Mouse (Mus musculus) embryonic stem cell, embryonic (primary cell): ENCODE measurements around the gene Hist1h4b.
"Not testable (repeated sequence)": the region's sequence is repeated elsewhere in the genome, so short reads cannot be mapped to it uniquely, and the experiment has no call there.

Source experiments
- CTCF ChIA-PET, 4 experiments: fragments of 300-600 bp in 2 of 4; fragments of 350-600 bp in 2 of 4; sonication (Branson Sonifier 250); formaldehyde crosslinking; loops; one replicate each; lab custom pipeline; 2022; ENCODE audit warnings: inconsistent platforms in 2 of 4; lab: Charles Lee
- POLR2A ChIA-PET, 4 experiments: fragments of 300-600 bp in 2 of 4; fragments of 350-600 bp in 2 of 4; sonication (Branson Sonifier 250); formaldehyde crosslinking; loops; one replicate each; lab custom pipeline; 2022; ENCODE audit warnings: antibody characterized with exemption in 4 of 4, inconsistent platforms in 1 of 4; lab: Charles Lee

Hist1h4b gene

DNA sequence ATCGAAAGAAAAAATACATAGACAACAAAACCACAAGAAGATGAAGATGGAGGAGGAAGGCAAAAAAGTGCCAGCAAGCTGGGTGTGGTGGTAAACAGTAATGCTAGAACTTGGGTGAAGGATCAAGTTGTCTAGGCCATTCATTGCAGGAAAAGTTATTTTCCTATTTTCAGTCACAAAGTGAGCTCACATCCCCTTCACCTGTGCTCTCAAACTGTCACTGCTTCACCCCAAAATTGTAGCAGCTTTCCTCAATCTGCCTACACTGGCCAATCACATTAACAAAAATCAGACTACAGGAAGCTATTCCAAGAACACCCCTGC lies 3.1 kb downstream of the Hist1h4b start:
- CTCF ChIA-PET: interaction anchor here in 2 of 4 experiments (0.6 to 1.1 kb wide), 3 partner anchors 18 to 76 kb away, joined by 3 read pairs; partner anchors contain the start of genes Hist1h2ac (in 1 of the 2) and Hist1h2bc (in 1 of the 2)
- POLR2A ChIA-PET: interaction anchor here (0.6 to 44.4 kb wide), 71 partner anchors 2 to 1977 kb away, joined by 3 to 2331 read pairs (median 8); partner anchors contain the start of genes Hist1h2ab (in 4 of the 4), Hist1h2bb (in 4 of the 4), Hist1h3b (in 4 of the 4) and Hist1h3c (in 4 of the 4)

DNA sequence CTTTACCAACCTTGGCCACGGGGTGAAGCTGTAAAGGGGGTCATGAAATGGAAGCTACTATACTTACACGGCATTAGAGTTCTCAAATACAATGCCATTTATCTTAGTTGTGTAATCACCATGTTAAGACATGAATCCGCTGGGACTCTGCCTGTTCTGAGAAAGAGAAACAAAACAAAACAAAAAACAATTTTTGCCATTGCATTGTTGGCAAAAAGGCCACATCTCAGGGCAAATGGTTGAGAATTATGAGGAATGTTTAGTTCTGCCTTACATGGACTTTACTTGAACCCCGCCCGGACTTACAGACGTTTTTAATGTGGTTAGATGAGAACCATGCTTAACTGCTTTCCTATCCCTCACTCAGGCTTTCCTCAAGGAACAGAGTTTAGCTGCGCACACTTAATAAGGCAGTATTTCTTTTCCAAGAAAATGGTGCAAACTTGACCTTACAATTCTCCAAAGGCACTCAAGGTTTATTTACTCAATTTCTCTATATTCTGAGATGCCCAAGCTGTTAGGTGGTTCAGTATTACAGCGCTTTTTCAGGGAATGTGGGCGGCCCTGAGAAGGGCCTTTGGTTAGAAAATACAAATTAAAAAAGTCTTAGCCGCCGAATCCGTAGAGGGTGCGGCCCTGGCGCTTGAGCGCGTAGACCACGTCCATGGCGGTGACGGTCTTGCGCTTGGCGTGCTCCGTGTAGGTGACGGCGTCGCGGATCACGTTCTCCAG lies 3.6 kb downstream of the Hist1h4b start:
- ChIA-PET POLR2A (interaction anchor here (0.5 to 44.4 kb wide), 86 partner anchors 3 to 1978 kb away, joined by 3 to 2331 read pairs (median 6); partner anchors contain the start of genes Hist1h2ab (in 4 of the 4), Hist1h2bb (in 4 of the 4), Hist1h3b (in 4 of the 4) and Hist1h3c (in 4 of the 4)), CTCF (interaction anchor here in 2 of 4 experiments (0.6 to 1.1 kb wide), 4 partner anchors 8 to 77 kb away, joined by 3 to 4 read pairs (median 3); partner anchors contain the start of genes Hist1h2ac (in 1 of the 2), Hist1h2bc (in 1 of the 2) and Hist1h3b (in 1 of the 2))

DNA sequence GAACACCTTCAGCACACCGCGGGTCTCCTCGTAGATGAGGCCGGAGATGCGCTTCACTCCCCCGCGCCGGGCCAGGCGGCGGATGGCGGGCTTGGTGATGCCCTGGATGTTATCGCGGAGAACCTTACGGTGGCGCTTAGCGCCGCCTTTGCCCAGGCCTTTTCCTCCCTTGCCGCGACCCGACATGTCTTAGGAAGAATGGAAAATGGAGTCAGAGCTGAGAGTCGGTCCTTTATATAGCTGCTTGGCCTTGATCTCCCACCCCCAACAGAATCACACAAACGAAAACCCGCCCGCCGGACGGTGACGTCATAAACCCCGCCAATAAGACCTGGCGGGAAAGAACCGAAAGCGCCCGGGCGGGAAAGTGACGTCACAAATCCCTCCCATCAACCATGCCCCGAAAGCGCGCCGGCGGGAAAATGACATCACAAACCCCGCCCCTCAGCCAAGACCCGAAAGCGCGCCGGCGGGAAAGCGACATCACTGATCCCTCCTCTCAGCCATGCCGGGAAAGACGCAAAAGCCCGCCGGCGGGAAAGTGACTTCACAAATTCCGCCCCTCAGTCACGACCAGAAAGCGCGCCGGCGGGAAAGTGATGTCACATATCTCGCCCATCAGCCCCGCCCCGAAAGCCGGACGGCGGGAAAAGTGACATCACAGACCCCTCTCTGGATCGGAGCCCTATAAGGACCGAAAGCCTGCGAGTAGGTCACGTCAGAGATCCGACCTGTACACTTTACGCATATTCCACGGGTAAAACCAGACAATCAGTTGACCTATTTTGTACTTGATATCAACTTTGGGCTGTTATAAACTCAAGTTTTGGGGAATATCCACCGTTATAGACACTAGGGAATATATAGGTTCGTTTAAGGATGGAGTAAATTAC lies 4.4 kb downstream of the Hist1h4b start, which contains the start of gene Hist1h4a:
Gene Hist1h4a, minus strand, starts transcription at position 259 of the 893 bp plus-strand sequence.
- CTCF ChIA-PET: interaction anchor here in 1 of 4 experiments (1.0 to 1.1 kb wide), 2 partner anchors 9 to 77 kb away, joined by 3 to 4 read pairs; partner anchors contain the start of genes Hist1h2ac, Hist1h2bc and Hist1h3b
- POLR2A ChIA-PET: interaction anchor here (0.5 to 44.4 kb wide), 95 partner anchors 3 to 1933 kb away, joined by 3 to 2331 read pairs (median 8); partner anchors contain the start of genes Hist1h1c (in 4 of the 4), Hist1h2ab (in 4 of the 4), Hist1h2bb (in 4 of the 4) and Hist1h3b (in 4 of the 4)

GRCm38 (mm10) chr13:23761871-23762821 lies 5.3 kb downstream of the Hist1h4b start, which contains the start of gene Hist1h3a:
Hist1h3a (minus strand) TSS chr13:23762386.
- ChIA-PET POLR2A (interaction anchor here (0.6 to 44.4 kb wide), 76 partner anchors 9 to 1982 kb away, joined by 3 to 2331 read pairs (median 10); partner anchors contain the start of genes Hist1h1c (in 4 of the 4), Hist1h2ab (in 4 of the 4), Hist1h2ac (in 4 of the 4) and Hist1h2bc (in 4 of the 4)), CTCF (interaction anchor here in 1 of 4 experiments (1.8 kb wide), 1 partner anchor 64 kb away, joined by 5 read pairs; the partner anchor contains the start of gene Hist1h4c)

DNA sequence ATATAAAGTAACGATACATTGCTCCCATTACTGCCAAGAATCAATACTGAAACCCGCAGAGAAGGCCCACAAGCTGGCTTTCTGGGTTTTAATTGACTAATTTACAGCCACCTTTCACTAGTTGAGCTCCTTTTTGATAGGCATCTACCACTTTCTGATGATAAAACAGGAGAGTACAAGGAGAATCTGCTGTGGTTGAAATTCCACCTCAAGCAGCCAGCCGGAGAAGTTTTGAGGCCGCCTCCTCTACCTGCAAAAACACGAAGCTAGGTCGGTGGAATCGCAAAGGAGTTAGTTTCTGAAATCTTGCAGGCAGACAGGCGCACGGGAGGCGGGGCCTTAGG lies 6.4 kb downstream of the Hist1h4b start:
- POLR2A ChIA-PET: interaction anchor here (0.6 to 44.4 kb wide), 183 partner anchors 10 to 1977 kb away, joined by 3 to 2331 read pairs (median 5); partner anchors contain the start of genes Hist1h1c (in 4 of the 4), Hist1h2ab (in 4 of the 4), Hist1h2ac (in 4 of the 4) and Hist1h2bc (in 4 of the 4)
- CTCF ChIA-PET: interaction anchor here in 2 of 4 experiments (1.1 to 1.8 kb wide), 3 partner anchors 9 to 65 kb away, joined by 3 to 10 read pairs (median 5); partner anchors contain the start of gene Hist1h4c (in 1 of the 2)

- POLR2A ChIA-PET: interaction anchor here (0.5 to 44.4 kb wide), 196 partner anchors 9 to 1980 kb away, joined by 3 to 2331 read pairs (median 5); partner anchors contain the start of genes Hist1h1c (in 4 of the 4), Hist1h2ab (in 4 of the 4), Hist1h2ac (in 4 of the 4) and Hist1h2bc (in 4 of the 4)
- CTCF ChIA-PET: interaction anchor here in 2 of 4 experiments (0.6 to 1.8 kb wide), 4 partner anchors 9 to 66 kb away, joined by 3 to 10 read pairs (median 4); partner anchors contain the start of gene Hist1h4c (in 1 of the 2)
Measured at GRCm38 (mm10) chr13:23763586-23764323, 6.9 kb downstream of the Hist1h4b start, which contains the start of gene Hist1h1a. Hist1h1a (plus strand) TSS chr13:23763666.

DNA sequence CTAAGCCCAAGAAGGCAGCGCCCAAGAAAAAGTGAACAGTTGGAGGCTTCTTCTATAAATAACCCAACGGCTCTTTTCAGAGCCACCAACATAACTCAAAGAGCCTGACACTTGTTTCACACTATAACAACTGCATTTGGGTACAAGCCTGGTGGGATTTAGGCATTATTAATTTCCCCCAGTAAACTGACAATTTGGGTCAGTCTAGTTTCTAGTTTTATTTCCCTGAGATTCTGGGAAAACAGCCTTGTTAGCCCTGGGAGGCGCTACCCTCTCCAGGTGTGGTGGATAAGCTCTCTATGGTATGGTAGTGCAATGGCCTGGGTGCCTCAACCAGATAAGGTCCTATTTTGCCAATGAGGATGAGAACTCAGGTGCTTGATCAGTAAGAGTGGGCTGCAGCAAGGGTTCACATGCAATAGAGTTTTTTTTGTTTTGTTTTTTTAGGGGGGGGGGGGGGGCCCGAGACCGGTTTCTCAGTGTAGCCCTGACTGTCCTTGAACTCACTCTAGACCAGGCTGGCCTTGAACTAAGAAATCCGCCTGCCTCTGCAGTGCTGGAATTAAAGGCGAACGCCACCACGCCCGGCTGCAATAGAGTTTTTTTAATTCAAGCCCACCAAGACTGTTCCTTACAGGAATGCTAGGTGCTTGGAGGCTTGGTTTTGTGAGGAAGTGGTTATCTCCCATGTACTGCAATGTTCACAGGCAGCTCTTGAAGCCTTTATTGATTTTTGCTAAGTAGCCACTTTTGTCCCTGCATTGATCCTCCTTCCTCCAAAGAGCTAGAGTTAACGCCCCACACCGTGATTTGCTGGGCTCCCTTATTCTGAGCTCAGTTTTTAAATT lies 7.7 kb downstream of the Hist1h4b start:
- POLR2A ChIA-PET: interaction anchor here (0.5 to 44.4 kb wide), 123 partner anchors 9 to 1981 kb away, joined by 3 to 2331 read pairs (median 6); partner anchors contain the start of genes Hist1h2ab (in 4 of the 4), Hist1h3b (in 4 of the 4), Carmil1 (in 3 of the 4) and Hist1h1c (in 3 of the 4)
- CTCF ChIA-PET: interaction anchor here (0.6 to 1.8 kb wide), 5 partner anchors 8 to 67 kb away, joined by 3 to 10 read pairs (median 5); partner anchors contain the start of gene Hist1h4c (in 1 of the 4)

DNA sequence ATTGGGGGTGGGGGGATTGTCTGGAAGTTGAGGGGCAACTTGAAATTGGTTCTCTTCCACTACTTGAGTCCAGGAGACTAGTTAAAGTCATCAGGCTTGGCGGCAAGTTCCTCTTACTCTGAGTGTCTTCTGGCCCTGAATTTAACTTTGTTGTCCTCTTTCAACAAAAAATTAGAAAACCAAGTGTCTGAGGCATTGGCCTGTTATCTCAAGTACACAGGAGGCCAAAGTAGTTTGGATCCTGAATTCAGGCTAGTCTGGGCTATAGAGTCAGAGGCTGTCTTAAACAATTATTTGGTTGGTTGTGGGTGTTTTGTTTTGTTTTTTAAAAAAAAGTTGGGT lies 8.3 kb downstream of the Hist1h4b start:
- POLR2A ChIA-PET: interaction anchor here (0.6 to 44.4 kb wide), 46 partner anchors 8 to 1209 kb away, joined by 3 to 2331 read pairs (median 16); partner anchors contain the start of genes Hist1h2ab (in 4 of the 4), Hist1h3b (in 4 of the 4), Hist1h1c (in 3 of the 4) and Hist1h2ac (in 3 of the 4)

GRCm38 (mm10) chr13:23766772-23767171 lies 10.0 kb downstream of the Hist1h4b start:
- POLR2A ChIA-PET: interaction anchor here in 3 of 4 experiments (0.7 to 44.4 kb wide), 11 partner anchors 8 to 134 kb away, joined by 3 to 2331 read pairs (median 9); partner anchors contain the start of genes Hist1h1c (in 3 of the 3), Hist1h3c (in 3 of the 3), Hist1h2ab (in 2 of the 3) and Hist1h2ac (in 2 of the 3)
- CTCF ChIA-PET: no interaction called here

More for the DNA sequence above, 8.3 kb downstream of the Hist1h4b start:
- CTCF ChIA-PET: interaction anchor here in 2 of 4 experiments (0.6 to 0.7 kb wide), 3 partner anchors 35 to 67 kb away, joined by 3 to 7 read pairs (median 7); no protein-coding TSS in a partner anchor

DNA sequence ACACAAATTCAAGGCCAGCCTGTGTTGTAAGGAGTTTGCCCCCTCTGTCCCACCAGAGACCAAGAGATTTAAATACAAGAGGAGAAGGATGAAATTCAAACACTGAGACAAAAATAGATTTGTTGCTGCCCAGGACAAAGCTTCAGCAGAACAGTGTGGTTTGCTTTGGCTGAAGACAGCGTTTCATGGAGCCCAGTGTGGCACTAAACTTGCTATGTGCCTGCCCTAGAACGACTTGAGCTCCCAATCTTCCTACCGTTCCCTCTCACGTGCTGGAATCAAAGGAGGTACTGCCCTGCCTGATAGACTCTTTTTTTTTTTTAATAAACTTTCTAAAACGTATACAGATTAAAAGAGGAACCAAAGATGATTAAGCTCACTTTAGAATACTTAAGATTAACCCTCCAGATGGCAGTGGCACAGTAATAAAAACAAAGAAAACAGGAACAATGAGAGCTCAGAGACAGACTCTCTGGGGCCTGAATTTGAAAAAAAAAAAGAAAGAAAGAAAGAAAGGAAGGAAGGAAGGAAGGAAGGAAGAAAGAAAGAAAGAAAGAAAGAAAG lies 12.1 kb downstream of the Hist1h4b start:
- CTCF ChIA-PET: interaction anchor here in 1 of 4 experiments (0.6 to 0.7 kb wide), 2 partner anchors 68 to 82 kb away, joined by 3 read pairs; no protein-coding TSS in a partner anchor
- POLR2A ChIA-PET: interaction anchor here (0.6 to 44.4 kb wide), 22 partner anchors 7 to 1726 kb away, joined by 3 to 2331 read pairs (median 4); partner anchors contain the start of genes Hist1h2ac (in 3 of the 4), Hist1h2bc (in 3 of the 4), Hist1h1c (in 2 of the 4) and Hist1h2bb (in 2 of the 4)

- POLR2A ChIA-PET: interaction anchor here (0.6 to 44.4 kb wide), 17 partner anchors 7 to 1727 kb away, joined by 3 to 2331 read pairs (median 5); partner anchors contain the start of genes Hist1h1c (in 2 of the 4), Hist1h2bb (in 2 of the 4), Hist1h3b (in 2 of the 4) and Hist1h3c (in 2 of the 4)
- CTCF ChIA-PET: not testable (repeated sequence)
Measured at GRCm38 (mm10) chr13:23769613-23770012, 12.8 kb downstream of the Hist1h4b start, which contains the start of gene Trim38. Trim38 (plus strand) TSS chr13:23769913.

GRCm38 (mm10) chr13:23772561-23773313 lies 15.9 kb downstream of the Hist1h4b start:
- ChIA-PET POLR2A (interaction anchor here (0.6 to 44.4 kb wide), 30 partner anchors 8 to 507 kb away, joined by 3 to 2331 read pairs (median 6); partner anchors contain the start of genes Hist1h1a (in 4 of the 4), Hist1h3b (in 4 of the 4), Hist1h1c (in 3 of the 4) and Hist1h2ab (in 3 of the 4)), CTCF (interaction anchor here in 2 of 4 experiments (0.6 to 1.3 kb wide), 2 partner anchors 9 to 201 kb away, joined by 3 to 10 read pairs; partner anchors contain the start of gene Hist1h1a (in 1 of the 2))
